Mouse (Mus musculus) embryonic fibroblast, embryonic 13.5 days (primary cell): ENCODE measurements around the gene Cux1. TPM values are rescaled to one million over a fixed set of nuclear protein-coding genes. Genes with fewer than 3 reads are reported as not detected.

ENCODE experiments used
- H3K27ac ChIP-seq: 2 replicates; pipeline ENCODE4 v1.5.1; 2012; ENCODE audit warnings: low read length, control low read depth, inconsistent platforms; ENCODE audit not compliant: insufficient read depth
- H3K4me1 ChIP-seq: 2 replicates; pipeline ENCODE4 v1.6.1; 2011; ENCODE audit warnings: low read length; ENCODE audit not compliant: control insufficient read depth, insufficient read depth
- H3K4me3 ChIP-seq: 2 replicates; pipeline ENCODE4 v1.5.1; 2011; ENCODE audit warnings: mild to moderate bottlenecking, control low read depth, low read length; ENCODE audit not compliant: insufficient read depth
- CTCF ChIP-seq: IDR thresholded peaks from 2 replicates; pipeline ENCODE4 v1.5.1; 2011; ENCODE audit warnings: mild to moderate bottlenecking, control low read depth, low read length, moderate library complexity, borderline replicate concordance; ENCODE audit not compliant: insufficient read depth
- POLR2A ChIP-seq: IDR thresholded peaks from 2 replicates; pipeline ENCODE4 v1.6.1; 2011; ENCODE audit warnings: low read depth, mild to moderate bottlenecking, control low read depth, low read length, moderate library complexity
- polyA plus RNA-seq: library from polyadenylated mRNA; stranded (reverse); fragments of >200 nt; gene quantifications from 2 replicates; pipeline ENCODE4 v1.2.4, GENCODE M21; 2011; ENCODE audit warnings: low read depth; ENCODE audit not compliant: missing spikeins, insufficient read length

Gene Cux1
- polyA plus RNA-seq, 1 experiment = 48.4 TPM

GRCm38 (mm10) chr5:136522843-136523463, 44.3 kb downstream of the Cux1 start:
- H3K27ac ChIP-seq = peak overlapping the region; percentile 30; the same call in 1 of the 2 replicates
- TF ChIP-seq POLR2A (no peak), CTCF (no peak)
- H3K4me1 ChIP-seq = peaks cover 6% of the 10 kb centered on the region; the same call in 1 of the 2 replicates
- H3K4me3 ChIP-seq = no peak overlapping the region

GRCm38 (mm10) chr5:136521656-136522055, 45.6 kb downstream of the Cux1 start:
- Histone ChIP-seq H3K4me3 (no peak overlapping the region), H3K27ac (no peak overlapping the region), H3K4me1 (peaks cover 6% of the 10 kb centered on the region; the same call in 1 of the 2 replicates)
- TF ChIP-seq CTCF (no peak), POLR2A (no peak)

- Histone ChIP-seq H3K27ac (no peak overlapping the region), H3K4me1 (peaks cover 6% of the 10 kb centered on the region; the same call in 1 of the 2 replicates), H3K4me3 (no peak overlapping the region)
- TF ChIP-seq POLR2A (no peak), CTCF (no peak)
Observed at GRCm38 (mm10) chr5:136518648-136519437, 48.4 kb downstream of the Cux1 start.

DNA sequence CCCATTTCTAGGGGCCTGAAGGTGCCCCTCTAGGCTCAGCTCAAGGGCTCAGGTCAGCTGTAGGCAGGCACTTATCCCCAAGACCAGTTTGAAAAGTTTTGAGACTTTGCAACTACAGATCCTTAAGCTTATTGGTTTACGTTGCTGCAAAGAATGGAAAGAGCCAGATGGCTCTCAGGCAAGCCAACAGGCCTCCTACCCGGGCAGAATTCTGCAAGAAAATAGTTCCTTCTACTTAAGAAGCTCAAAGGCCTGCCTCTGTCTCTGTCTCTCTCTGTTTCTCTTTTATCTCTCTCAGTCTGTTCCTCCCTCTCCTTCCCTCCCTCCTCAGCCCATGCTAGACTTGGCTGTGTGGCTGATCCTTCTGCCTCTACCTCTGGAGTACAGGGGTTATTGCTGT, 49.8 kb downstream of the Cux1 start:
- TF ChIP-seq POLR2A = no peak
- TF ChIP-seq CTCF = no peak
- Histone ChIP-seq H3K4me3 (no peak overlapping the region), H3K27ac (no peak overlapping the region), H3K4me1 (0 out of 2 replicates have a peak, but pooled peaks cover 1% of the 10 kb centered on the region)

DNA sequence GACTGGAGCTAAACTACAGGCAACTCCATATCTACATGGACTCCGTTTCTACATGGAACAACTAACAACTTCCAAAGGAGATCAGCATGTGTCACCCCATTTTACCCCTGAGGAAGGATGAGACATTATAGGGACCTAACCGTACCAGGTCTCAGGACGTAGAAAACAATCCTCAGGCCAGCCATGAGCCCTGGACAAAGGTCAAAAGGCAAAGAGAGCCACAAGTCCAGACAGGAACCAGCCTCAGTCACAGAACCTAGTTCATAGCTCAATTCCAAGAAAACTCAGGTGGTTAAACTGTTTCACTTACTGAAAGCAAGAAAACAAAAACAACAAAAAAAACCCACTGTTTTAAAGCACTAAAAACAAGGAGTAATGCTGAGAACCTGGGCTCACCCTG, 50.7 kb downstream of the Cux1 start:
- Histone ChIP-seq H3K4me1 (no peaks in the 10 kb centered on the region; the same call in 1 of the 2 replicates), H3K27ac (no peak overlapping the region), H3K4me3 (no peak overlapping the region)
- TF ChIP-seq CTCF = no peak

- no peaks in the 10 kb centered on the region; the same call in 1 of the 2 replicates for H3K4me1 ChIP-seq
- no peak overlapping the region for H3K4me3 ChIP-seq
- no peak overlapping the region for H3K27ac ChIP-seq
- no peak for TF ChIP-seq CTCF
Observed at GRCm38 (mm10) chr5:136514049-136514677, 53.1 kb downstream of the Cux1 start.

GRCm38 (mm10) chr5:136512103-136512674, 55.1 kb downstream of the Cux1 start:
- no peak for TF ChIP-seq CTCF
- TF ChIP-seq POLR2A = no peak
- Histone ChIP-seq H3K4me3 (no peak overlapping the region), H3K4me1 (no peaks in the 10 kb centered on the region; the same call in 1 of the 2 replicates), H3K27ac (no peak overlapping the region)

GRCm38 (mm10) chr5:136511378-136511777, 55.9 kb downstream of the Cux1 start:
- Histone ChIP-seq H3K4me1 (no peaks in the 10 kb centered on the region; the same call in 1 of the 2 replicates), H3K4me3 (no peak overlapping the region), H3K27ac (no peak overlapping the region)
- TF ChIP-seq CTCF (no peak), POLR2A (no peak)

GRCm38 (mm10) chr5:136510609-136511008, 56.7 kb downstream of the Cux1 start:
- H3K4me3 ChIP-seq = no peak overlapping the region
- TF ChIP-seq CTCF = no peak
- no peak for TF ChIP-seq POLR2A
- H3K27ac ChIP-seq = no peak overlapping the region
- H3K4me1 ChIP-seq = no peaks in the 10 kb centered on the region; the same call in 1 of the 2 replicates

- TF ChIP-seq POLR2A (no peak), CTCF (no peak)
- no peak overlapping the region for H3K27ac ChIP-seq
- H3K4me3 ChIP-seq = no peak overlapping the region
- H3K4me1 ChIP-seq = peaks cover 9% of the 10 kb centered on the region; the same call in 1 of the 2 replicates
Observed at GRCm38 (mm10) chr5:136507629-136508028, 59.7 kb downstream of the Cux1 start.
